Mouse (Mus musculus): ENCODE data around the gene Syndig1.
A peak's percentile ranks its signal among the peaks of the same experiment; 100 is the strongest.

Gene Syndig1

GRCm38 (mm10) chr2:149828911-149829310 is at the start of gene Syndig1:
Gene Syndig1 (plus strand): TSS chr2:149829211.
- no peak for DNase-seq (ENCODE audit: low spot score in 2 of 2)

- DNase-seq (ENCODE audit: low spot score in 2 of 2) = no peak
These were observed 30.4 kb upstream of the Syndig1 start for GRCm38 (mm10) chr2:149798613-149799012.

- no peak for DNase-seq (ENCODE audit: low spot score in 2 of 2)
These were observed 24.3 kb upstream of the Syndig1 start for GRCm38 (mm10) chr2:149804599-149805140.

- DNase-seq (ENCODE audit: low spot score in 2 of 2) = no peak
These were observed 23.8 kb upstream of the Syndig1 start for GRCm38 (mm10) chr2:149805256-149805655.

GRCm38 (mm10) chr2:149812899-149813298 is 16.1 kb upstream of the Syndig1 start:
- no peak for DNase-seq (ENCODE audit: low spot score in 2 of 2)

- no peak for DNase-seq (ENCODE audit: low spot score in 2 of 2)
These were observed 10.6 kb upstream of the Syndig1 start for GRCm38 (mm10) chr2:149818395-149818794.

GRCm38 (mm10) chr2:149819751-149820150 is 9.3 kb upstream of the Syndig1 start:
- no peak for DNase-seq (ENCODE audit: low spot score in 2 of 2)

GRCm38 (mm10) chr2:149820201-149820600 is 8.8 kb upstream of the Syndig1 start:
- no peak for DNase-seq (ENCODE audit: low spot score in 2 of 2)

- DNase-seq (ENCODE audit: low spot score in 2 of 2) = peak in 1 of 2 experiments; percentile 30
These were observed 1.0 kb downstream of the Syndig1 start for GRCm38 (mm10) chr2:149829955-149830535.

GRCm38 (mm10) chr2:149830536-149831458 is 1.8 kb downstream of the Syndig1 start, which contains the start of gene C530025M09Rik:
Gene C530025M09Rik (minus strand): TSS chr2:149831213.
- DNase-seq (ENCODE audit: low spot score in 2 of 2) = peak; percentile 53 to 67

- no peak for DNase-seq (ENCODE audit: low spot score in 2 of 2)
These were observed 2.6 kb downstream of the Syndig1 start for GRCm38 (mm10) chr2:149831459-149832245.

- DNase-seq (ENCODE audit: low spot score in 2 of 2) = no peak
These were observed 3.3 kb downstream of the Syndig1 start for GRCm38 (mm10) chr2:149832301-149832700.

- no peak for DNase-seq (ENCODE audit: low spot score in 2 of 2)
These were observed 6.1 kb downstream of the Syndig1 start for GRCm38 (mm10) chr2:149835091-149835490.

- no peak for DNase-seq (ENCODE audit: low spot score in 2 of 2)
These were observed 7.6 kb downstream of the Syndig1 start for GRCm38 (mm10) chr2:149836471-149837135.

GRCm38 (mm10) chr2:149839666-149840065 is 10.7 kb downstream of the Syndig1 start:
- no peak for DNase-seq (ENCODE audit: low spot score in 2 of 2)

- no peak for DNase-seq (ENCODE audit: low spot score in 2 of 2)
These were observed 15.6 kb downstream of the Syndig1 start for GRCm38 (mm10) chr2:149844575-149844974.

GRCm38 (mm10) chr2:149848778-149849177 is 19.8 kb downstream of the Syndig1 start:
- no peak for DNase-seq (ENCODE audit: low spot score in 2 of 2)

GRCm38 (mm10) chr2:149861002-149861401 is 32.0 kb downstream of the Syndig1 start:
- DNase-seq (ENCODE audit: low spot score in 2 of 2) = no peak

- no peak for DNase-seq (ENCODE audit: low spot score in 2 of 2)
These were observed 37.0 kb downstream of the Syndig1 start for GRCm38 (mm10) chr2:149865914-149866435.

- no peak for DNase-seq (ENCODE audit: low spot score in 2 of 2)
These were observed 41.5 kb downstream of the Syndig1 start for GRCm38 (mm10) chr2:149870496-149870895.

- DNase-seq (ENCODE audit: low spot score in 2 of 2) = no peak
These were observed 43.5 kb downstream of the Syndig1 start for GRCm38 (mm10) chr2:149872496-149872895.

Data from cerebellum, postnatal 4 days (tissue).